Mouse (Mus musculus) CH12.LX (cell line): ENCODE results near the gene Znhit1.

ENCODE experiments used
- CHD2 ChIP-seq: IDR thresholded peaks from 2 replicates; pipeline ENCODE4 v1.6.1; 2011; ENCODE audit warnings: low read length, improper control_type of control experiment
- CTCF ChIP-seq, 2 experiments: IDR thresholded peaks in 1 of 2; conservative IDR thresholded peaks in 1 of 2; 2 replicates each; pipeline ENCODE4 v1.5.1; 2011 to 2012; ENCODE audit warnings: low read depth in 2 of 2, low read length in 2 of 2, improper control_type of control experiment in 1 of 2, inconsistent platforms in 1 of 2, mild to moderate bottlenecking in 1 of 2, moderate library complexity in 1 of 2
- EP300 ChIP-seq: IDR thresholded peaks from 2 replicates; pipeline ENCODE4 v1.6.1; 2011; ENCODE audit warnings: low read length, improper control_type of control experiment
- HCFC1 ChIP-seq: IDR thresholded peaks from 2 replicates; pipeline ENCODE4 v1.6.1; 2012; ENCODE audit warnings: low read depth, mild to moderate bottlenecking, inconsistent platforms, low read length, improper control_type of control experiment
- KAT2A ChIP-seq: IDR thresholded peaks from 2 replicates; pipeline ENCODE4 v1.6.1; 2012; ENCODE audit warnings: low read length, improper control_type of control experiment, inconsistent platforms; ENCODE audit not compliant: insufficient replicate concordance
- MAFK ChIP-seq: IDR thresholded peaks from 2 replicates; pipeline ENCODE4 v1.6.1; 2011; ENCODE audit warnings: low read length, improper control_type of control experiment; ENCODE audit not compliant: insufficient replicate concordance
- NRF1 ChIP-seq: IDR thresholded peaks from 2 replicates; pipeline ENCODE4 v1.6.1; 2014; ENCODE audit warnings: low read depth, mild to moderate bottlenecking, inconsistent platforms, low read length, improper control_type of control experiment, moderate library complexity
- POLR2A ChIP-seq: IDR thresholded peaks from 2 replicates; pipeline ENCODE4 v1.6.1; 2011; ENCODE audit warnings: low read depth, mild to moderate bottlenecking, improper control_type of control experiment, low read length
- POLR2AphosphoS2 ChIP-seq: IDR thresholded peaks from 2 replicates; pipeline ENCODE4 v1.6.1; 2011; ENCODE audit warnings: low read depth, low read length, improper control_type of control experiment
- TCF12 ChIP-seq: IDR thresholded peaks from 2 replicates; pipeline ENCODE4 v1.6.1; 2014; ENCODE audit warnings: low read depth, mild to moderate bottlenecking, inconsistent platforms, low read length, improper control_type of control experiment
- UBTF ChIP-seq: IDR thresholded peaks from 2 replicates; pipeline ENCODE4 v1.6.1; 2012; ENCODE audit warnings: low read depth, mild to moderate bottlenecking, inconsistent platforms, low read length, improper control_type of control experiment, moderate library complexity
- USF1 ChIP-seq: IDR thresholded peaks from 2 replicates; pipeline ENCODE4 v1.6.1; 2014; ENCODE audit warnings: low read depth, mild to moderate bottlenecking, inconsistent platforms, low read length, improper control_type of control experiment

GRCm38 (mm10) chr5:137024318-137024717 is 36.5 kb upstream of the Znhit1 start:
- TF ChIP-seq CTCF (conservative IDR thresholded peaks at IDR 0.05 in 1 of 2, IDR thresholded peaks at IDR 0.05 in 1 of 2; ENCODE audit: low read depth in 2 of 2, low read length in 2 of 2) (no peak), USF1 (no peak), MAFK (no peak), HCFC1 (no peak), POLR2A (no peak), UBTF (no peak), KAT2A (no peak), POLR2AphosphoS2 (no peak), EP300 (no peak), NRF1 (peak; percentile 74), TCF12 (no peak), CHD2 (no peak)
